Mouse (Mus musculus) E14TG2a.4 (cell line): ENCODE results near the gene Gm20388.

Experiments
- CTCF ChIP-seq: conservative IDR thresholded peaks from 2 replicates; pipeline ENCODE4 v1.5.1; 2014; ENCODE audit warnings: low read length
- NANOG ChIP-seq: IDR thresholded peaks from 2 replicates; pipeline ENCODE4 v1.6.1; 2014; ENCODE audit warnings: borderline replicate concordance, low read length, mixed read lengths

DNA sequence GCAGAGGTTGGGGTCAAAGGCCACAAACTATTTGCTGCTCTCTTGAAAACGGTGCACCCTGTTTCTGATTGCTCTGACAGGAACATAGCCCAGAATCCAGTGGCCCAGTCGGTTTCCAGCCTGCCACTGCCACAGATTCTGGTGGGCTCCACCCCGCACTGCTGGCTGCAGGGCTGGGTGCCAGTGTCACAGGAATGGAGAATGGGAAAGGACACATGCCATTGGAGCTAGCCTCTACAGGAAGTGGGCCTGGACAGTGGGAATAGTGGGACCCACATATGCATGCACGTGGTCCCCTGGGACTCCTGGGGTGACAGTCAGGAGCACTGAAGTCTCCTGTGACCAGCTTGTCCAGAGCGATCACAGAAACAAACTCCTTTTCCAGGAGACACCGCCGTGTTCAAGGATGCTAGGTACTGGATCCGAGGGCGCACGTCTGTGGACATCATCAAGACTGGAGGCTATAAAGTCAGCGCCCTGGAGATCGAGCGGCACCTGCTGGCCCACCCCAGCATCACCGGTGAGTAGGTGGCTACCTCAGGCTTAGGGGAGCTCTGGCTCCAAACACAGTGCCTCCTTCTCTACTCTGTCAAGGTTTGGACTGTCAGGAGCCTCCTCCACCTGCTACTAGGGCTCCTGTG, 2902.1 kb downstream of the Gm20388 start:
- TF ChIP-seq CTCF = peak; percentile 28
- no peak for TF ChIP-seq NANOG
